Mouse (Mus musculus) MEL (cell line): ENCODE measurements at regions not wholly inside any gene's neighbourhood (a gene's known extent, or its start where the extent isn't known, plus 50 kb on each side); places are given as distances from the start of the nearest gene placed in this dataset.

Experiments used
- DNase-seq: peaks from one replicate; pipeline ENCODE4 v3.0.0; 2011; ENCODE audit warnings: low read depth, low spot score
- H3K27ac ChIP-seq: 2 replicates; pipeline ENCODE4 v1.5.1; 2012; ENCODE audit warnings: low read depth, mild to moderate bottlenecking, control low read depth, low read length, moderate library complexity; ENCODE audit not compliant: control insufficient read depth
- H3K27me3 ChIP-seq, 2 experiments: fragments of 150-350 bp in 1 of 2; sonication (generic) in 1 of 2; 2 replicates each; pipeline ENCODE4 v1.6.1; 2012; ENCODE audit warnings: low read length in 2 of 2, mild to moderate bottlenecking in 2 of 2, improper control_type of control experiment in 1 of 2, moderate library complexity in 1 of 2; ENCODE audit not compliant: insufficient read depth in 2 of 2, control insufficient read depth in 1 of 2
- H3K36me3 ChIP-seq, 2 experiments: 2 replicates each; pipeline ENCODE4 v1.6.1; 2012 to 2014; ENCODE audit warnings: low read length in 2 of 2, improper control_type of control experiment in 1 of 2, inconsistent platforms in 1 of 2, mild to moderate bottlenecking in 1 of 2; ENCODE audit not compliant: insufficient read depth in 2 of 2, control insufficient read depth in 1 of 2
- H3K4me1 ChIP-seq, 2 experiments: fragments of 150-350 bp in 1 of 2; sonication (generic) in 1 of 2; 2 replicates each; pipeline ENCODE4 v1.6.1; 2012; ENCODE audit warnings: low read length in 2 of 2, improper control_type of control experiment in 1 of 2, mild to moderate bottlenecking in 1 of 2; ENCODE audit not compliant: insufficient read depth in 2 of 2, control insufficient read depth in 1 of 2
- H3K4me3 ChIP-seq, 2 experiments: fragments of 150-350 bp in 1 of 2; sonication (generic) in 1 of 2; 2 replicates each; pipeline ENCODE4 v1.5.1; 2012; ENCODE audit warnings: low read depth in 2 of 2, low read length in 2 of 2, mild to moderate bottlenecking in 2 of 2, moderate library complexity in 2 of 2, control low read depth in 1 of 2, improper control_type of control experiment in 1 of 2; ENCODE audit not compliant: control insufficient read depth in 1 of 2, insufficient read depth in 1 of 2
- H3K79me2 ChIP-seq: 2 replicates; pipeline ENCODE4 v1.6.1; 2012; ENCODE audit warnings: mild to moderate bottlenecking, low read length, moderate library complexity; ENCODE audit not compliant: control insufficient read depth, poor library complexity, insufficient read depth
- H3K9ac ChIP-seq: 2 replicates; pipeline ENCODE4 v1.6.1; 2012; ENCODE audit warnings: low read depth, mild to moderate bottlenecking, control low read depth, low read length, moderate library complexity; ENCODE audit not compliant: control insufficient read depth, poor library complexity, severe bottlenecking
- H3K9me3 ChIP-seq: fragments of 150-350 bp; sonication (generic); replicated peaks from 2 replicates; pipeline ENCODE4 v1.6.1; 2012; ENCODE audit warnings: mild to moderate bottlenecking, low read length, improper control_type of control experiment, moderate library complexity; ENCODE audit not compliant: insufficient read depth
- BHLHE40 ChIP-seq: IDR thresholded peaks from 2 replicates; pipeline ENCODE4 v1.6.1; 2012; ENCODE audit warnings: low read depth, mild to moderate bottlenecking, inconsistent platforms, low read length, improper control_type of control experiment, borderline replicate concordance
- CHD1 ChIP-seq: IDR thresholded peaks from 2 replicates; pipeline ENCODE4 v1.6.1; 2012; ENCODE audit warnings: low read depth, mild to moderate bottlenecking, inconsistent platforms, low read length, improper control_type of control experiment
- CHD2 ChIP-seq: IDR thresholded peaks from 2 replicates; pipeline ENCODE4 v1.6.1; 2011; ENCODE audit warnings: low read length, improper control_type of control experiment
- ELF1 ChIP-seq: IDR thresholded peaks from 2 replicates; pipeline ENCODE4 v1.6.1; 2014; ENCODE audit warnings: low read depth, mild to moderate bottlenecking, inconsistent platforms, low read length, improper control_type of control experiment, moderate library complexity
- ETS1 ChIP-seq: IDR thresholded peaks from 2 replicates; pipeline ENCODE4 v1.6.1; 2012; ENCODE audit warnings: low read depth, mild to moderate bottlenecking, inconsistent platforms, low read length, improper control_type of control experiment, moderate library complexity
- GABPA ChIP-seq: IDR thresholded peaks from 2 replicates; pipeline ENCODE4 v1.6.1; 2012; ENCODE audit warnings: low read depth, mild to moderate bottlenecking, inconsistent platforms, low read length, improper control_type of control experiment, moderate library complexity
- HCFC1 ChIP-seq: IDR thresholded peaks from 2 replicates; pipeline ENCODE4 v1.6.1; 2012; ENCODE audit warnings: low read depth, mild to moderate bottlenecking, inconsistent platforms, low read length, improper control_type of control experiment, moderate library complexity
- JUND ChIP-seq: IDR thresholded peaks from 2 replicates; pipeline ENCODE4 v1.6.1; 2011; ENCODE audit warnings: low read depth, mild to moderate bottlenecking, improper control_type of control experiment, low read length
- KAT2A ChIP-seq: conservative IDR thresholded peaks from 2 replicates; pipeline ENCODE4 v1.6.1; 2012; ENCODE audit warnings: low read depth, low read length, improper control_type of control experiment, inconsistent platforms
- MAFK ChIP-seq: IDR thresholded peaks from 2 replicates; pipeline ENCODE4 v1.6.1; 2011; ENCODE audit warnings: low read depth, mild to moderate bottlenecking, low read length, improper control_type of control experiment, borderline replicate concordance
- MAZ ChIP-seq: IDR thresholded peaks from 2 replicates; pipeline ENCODE4 v1.6.1; 2012; ENCODE audit warnings: low read depth, mild to moderate bottlenecking, inconsistent platforms, low read length, improper control_type of control experiment
- MEF2A ChIP-seq: IDR thresholded peaks from 2 replicates; pipeline ENCODE4 v1.6.1; 2014; ENCODE audit warnings: low read depth, mild to moderate bottlenecking, inconsistent platforms, low read length, improper control_type of control experiment; ENCODE audit not compliant: poor library complexity, insufficient replicate concordance, severe bottlenecking; ENCODE audit errors: extremely low read depth
- MXI1 ChIP-seq: IDR thresholded peaks from 2 replicates; pipeline ENCODE4 v1.6.1; 2011; ENCODE audit warnings: mild to moderate bottlenecking, low read depth, low read length, improper control_type of control experiment
- MYB ChIP-seq: IDR thresholded peaks from 2 replicates; pipeline ENCODE4 v1.6.1; 2011; ENCODE audit warnings: mild to moderate bottlenecking, low read depth, low read length, improper control_type of control experiment
- NELFE ChIP-seq: IDR thresholded peaks from 2 replicates; pipeline ENCODE4 v1.6.1; 2011; ENCODE audit warnings: low read depth, low read length, improper control_type of control experiment
- POLR2A ChIP-seq, 2 experiments: IDR thresholded peaks; 2 replicates each; pipeline ENCODE4 v1.6.1; 2011 to 2012; ENCODE audit warnings: low read length in 2 of 2, mild to moderate bottlenecking in 2 of 2, control low read depth in 1 of 2, improper control_type of control experiment in 1 of 2, low read depth in 1 of 2, moderate library complexity in 1 of 2; ENCODE audit not compliant: control insufficient read depth in 1 of 2, insufficient read depth in 1 of 2, poor library complexity in 1 of 2
- POLR2AphosphoS2 ChIP-seq: IDR thresholded peaks from 2 replicates; pipeline ENCODE4 v1.6.1; 2011; ENCODE audit warnings: low read length, improper control_type of control experiment
- RCOR1 ChIP-seq: IDR thresholded peaks from 2 replicates; pipeline ENCODE4 v1.6.1; 2012; ENCODE audit warnings: low read depth, mild to moderate bottlenecking, inconsistent platforms, low read length, improper control_type of control experiment
- SIN3A ChIP-seq: IDR thresholded peaks from 2 replicates; pipeline ENCODE4 v1.6.1; 2012; ENCODE audit warnings: low read length, improper control_type of control experiment, inconsistent platforms
- SMC3 ChIP-seq: IDR thresholded peaks from 2 replicates; pipeline ENCODE4 v1.6.1; 2011; ENCODE audit warnings: low read depth, low read length, improper control_type of control experiment
- TBP ChIP-seq: IDR thresholded peaks from 2 replicates; pipeline ENCODE4 v1.8.0; 2011; ENCODE audit warnings: low read depth, low read length, improper control_type of control experiment
- ZKSCAN1 ChIP-seq: IDR thresholded peaks from 2 replicates; pipeline ENCODE4 v1.6.1; 2012; ENCODE audit warnings: low read depth, mild to moderate bottlenecking, inconsistent platforms, low read length, improper control_type of control experiment, moderate library complexity
- ZMIZ1 ChIP-seq: IDR thresholded peaks from 2 replicates; pipeline ENCODE4 v1.6.1; 2012; ENCODE audit warnings: low read depth, mild to moderate bottlenecking, inconsistent platforms, low read length, improper control_type of control experiment, moderate library complexity
- ZNF384 ChIP-seq: IDR thresholded peaks from 2 replicates; pipeline ENCODE4 v1.6.1; 2012; ENCODE audit warnings: low read depth, mild to moderate bottlenecking, inconsistent platforms, low read length, improper control_type of control experiment

GRCm38 (mm10) chr19:15481605-15482004 lies 465.5 kb downstream of the Psat1 start:
- DNase-seq: no peak
- no peaks in the 10 kb centered on the region for H3K9me3 ChIP-seq
- H3K4me3 ChIP-seq: no peak overlapping the region
- TF ChIP-seq MAZ: no peak
- no peak for TF ChIP-seq CHD1
- TF ChIP-seq RCOR1: no peak
- no peak for TF ChIP-seq ELF1
- no peak for TF ChIP-seq ZKSCAN1
- no peak for TF ChIP-seq SMC3
- TF ChIP-seq KAT2A: no peak
- no peak for TF ChIP-seq GABPA
- no peak for TF ChIP-seq HCFC1
- H3K27me3 ChIP-seq: no peaks in the 10 kb centered on the region
- H3K79me2 ChIP-seq: no peaks in the 10 kb centered on the region
- H3K27ac ChIP-seq: no peak overlapping the region
- H3K36me3 ChIP-seq: no peaks in the 10 kb centered on the region
- H3K4me1 ChIP-seq: no peaks in the 10 kb centered on the region
- no peak overlapping the region for H3K9ac ChIP-seq

- H3K79me2 ChIP-seq: no peaks in the 10 kb centered on the region
- H3K4me1 ChIP-seq: no peaks in the 10 kb centered on the region
- DNase-seq: no peak
- TF ChIP-seq ETS1 (no peak), MXI1 (no peak), HCFC1 (no peak), SIN3A (no peak), ZNF384 (no peak), ZMIZ1 (no peak), JUND (no peak), RCOR1 (no peak), POLR2AphosphoS2 (no peak), CHD1 (no peak), ELF1 (no peak)
- H3K36me3 ChIP-seq: no peaks in the 10 kb centered on the region
- H3K27ac ChIP-seq: no peak overlapping the region
- H3K9ac ChIP-seq: no peak overlapping the region
- H3K27me3 ChIP-seq: no peaks in the 10 kb centered on the region
- H3K4me3 ChIP-seq: no peak overlapping the region
- H3K9me3 ChIP-seq: no peaks in the 10 kb centered on the region
Observed at GRCm38 (mm10) chr19:15469541-15469940, 477.6 kb downstream of the Psat1 start.

DNA sequence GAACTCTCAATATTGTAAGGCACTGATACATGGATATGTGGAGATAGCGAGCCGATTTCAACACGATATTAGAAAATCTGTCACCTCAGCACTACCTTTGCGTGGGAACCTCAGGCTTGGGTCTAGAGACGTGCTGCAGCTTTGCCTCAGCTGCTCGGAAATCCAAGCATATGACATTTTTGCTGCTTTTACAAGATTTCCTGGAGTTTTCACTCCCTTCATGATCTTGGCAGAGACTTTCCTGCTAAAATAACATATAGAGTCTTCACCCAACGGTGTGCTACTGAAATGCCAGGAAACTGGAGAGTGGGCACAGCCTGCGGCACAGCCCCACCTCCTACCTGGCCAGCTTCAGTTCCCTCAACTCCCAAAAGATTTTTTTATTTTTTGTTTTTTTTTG lies 480.4 kb downstream of the Psat1 start:
- no peaks in the 10 kb centered on the region for H3K4me1 ChIP-seq
- TF ChIP-seq POLR2A (IDR thresholded peaks at IDR 0.05; ENCODE audit: control insufficient read depth in 1 of 2, insufficient read depth in 1 of 2, low read depth in 1 of 2, low read length in 2 of 2, poor library complexity in 1 of 2) (no peak), MEF2A (no peak), SMC3 (no peak), CHD1 (no peak), CHD2 (no peak), MAFK (no peak), ETS1 (no peak), RCOR1 (no peak), ZKSCAN1 (no peak), TBP (no peak), MYB (no peak), MXI1 (no peak), ZNF384 (no peak), NELFE (no peak), BHLHE40 (no peak)
- H3K36me3 ChIP-seq: no peaks in the 10 kb centered on the region
- H3K4me3 ChIP-seq: no peak overlapping the region
- H3K9me3 ChIP-seq: no peaks in the 10 kb centered on the region
- no peaks in the 10 kb centered on the region for H3K27me3 ChIP-seq
- H3K27ac ChIP-seq: no peak overlapping the region
- H3K9ac ChIP-seq: no peak overlapping the region
- H3K79me2 ChIP-seq: no peaks in the 10 kb centered on the region
- DNase-seq: no peak
